Mouse (Mus musculus) thymus, postnatal 0 days (tissue): Measurements from ENCODE around the gene Pclaf. TPM values are rescaled to one million over a fixed set of nuclear protein-coding genes. Genes with fewer than 3 reads are reported as not detected.

Experiments used
- polyA plus RNA-seq: library from polyadenylated mRNA; unstranded; fragments of >200 nt; fragmentation: Nextera tagmentation; extraction: Ambion mirVana; gene quantifications from 2 replicates; pipeline ENCODE4 v1.2.1, GENCODE M21; 2015

Pclaf gene
- polyA plus RNA-seq, 1 experiment from 2014 or later = 358 TPM

Other genes with a start within 250 kb of the Pclaf start
- 113 and 118 TPM in 2 replicates for gene Oaz2, start 222.2 kb upstream of the Pclaf start, polyA plus RNA-seq
- gene Zfp609, start 62.7 kb upstream of the Pclaf start, polyA plus RNA-seq = 1.6 and 2.0 TPM in 2 replicates
- 20.8 and 22.7 TPM in 2 replicates for gene Trip4, start 18.6 kb downstream of the Pclaf start, polyA plus RNA-seq
- 10.5 and 14.6 TPM in 2 replicates for gene Csnk1g1, start 18.7 kb downstream of the Pclaf start, polyA plus RNA-seq
- 344 and 384 TPM in 2 replicates for gene Ppib, start 170.0 kb downstream of the Pclaf start, polyA plus RNA-seq
- 1.4 TPM in 2 replicates for gene Snx22, start 179.5 kb downstream of the Pclaf start, polyA plus RNA-seq
- gene Snx1, start 236.3 kb downstream of the Pclaf start, polyA plus RNA-seq = 109 and 116 TPM in 2 replicates
- gene Ciao2a, start 236.4 kb downstream of the Pclaf start, polyA plus RNA-seq = 226 and 240 TPM in 2 replicates